In genomic region chr15:6705351-6705901, GRCm38 (mm10) we compare ENCODE assay signal across 14 mouse cellular contexts. TPM values are rescaled to one million over a fixed set of nuclear protein-coding genes. Genes with fewer than 3 reads are reported as not detected.
DNase-seq lines count a peak whose midpoint lies in the region; ATAC-seq lines count a peak whose summit lies in the region.
"Had no signal": no experiment of that assay in that cellular context is flagged by ENCODE, and none has a peak within 500 bp of the region (broad histone marks: within the 10 kb centered on the region; RNA-seq: fewer than 3 reads in every experiment).

No protein-coding gene starts in this region.

- no peak for DNase-seq in heart, postnatal 10 days
- DNase-seq in MEL-GATA-1-ER (ENCODE audit: extremely low read depth, low read depth), result peak; percentile 99
- DNase-seq in naive thymus-derived CD4-positive, alpha-beta T cell, adult 2 months (ENCODE audit: low read depth), result peak; percentile 48
- no peak for DNase-seq in urinary bladder, postnatal 14 days (ENCODE audit: low spot score)
- DNase-seq in ovary, postnatal 10 days (ENCODE audit: low spot score), result no peak
- DNase-seq: heart, postnatal 36 days; kidney, adult 18-20 months; lung, postnatal 4 days; thymus, adult 2 months had no signal

- H3K4me2 ChIP-seq in heart, embryonic 11.5 days, result peak overlapping the region; percentile 22; the same call in 1 of the 2 replicates
- H3K4me2 ChIP-seq in liver, embryonic 12.5 days, result peak overlapping the region; percentile 53
- no peak overlapping the region for H3K4me2 ChIP-seq in hindbrain, embryonic 12.5 days (replicated peaks)
- H3K4me2 ChIP-seq: forebrain, embryonic 15.5 days had no signal

- no peak overlapping the region for H3K9ac ChIP-seq in heart, embryonic 11.5 days (ENCODE audit: low read depth, low read length)
- peak overlapping the region; percentile 37; the same call in 1 of the 2 replicates for H3K9ac ChIP-seq in liver, embryonic 12.5 days
- no peak overlapping the region for H3K9ac ChIP-seq in hindbrain, embryonic 12.5 days
- H3K9ac ChIP-seq: forebrain, embryonic 15.5 days had no signal

- WGBS in heart, embryonic 11.5 days (ENCODE audit: insufficient replicate concordance), result 27% methylated on average over 7 of the region's 7 CpGs
- 8% methylated on average over 7 of the region's 7 CpGs for WGBS in liver, embryonic 12.5 days (ENCODE audit: insufficient replicate concordance)
- 64% methylated on average over 7 of the region's 7 CpGs for WGBS in hindbrain, embryonic 12.5 days

- no peak for ATAC-seq in heart, embryonic 11.5 days (replicated peaks; ENCODE audit: insufficient number of reproducible peaks, low FRiP score, low TSS enrichment)
- peak; percentile 69 for ATAC-seq in liver, embryonic 12.5 days
- no peak for ATAC-seq in hindbrain, embryonic 12.5 days (ENCODE audit: low FRiP score)
- ATAC-seq: forebrain, embryonic 15.5 days had no signal

- no peaks in the 10 kb centered on the region for H3K36me3 ChIP-seq in heart, embryonic 11.5 days (ENCODE audit: control insufficient read depth, insufficient read depth, low read length)
- no peaks in the 10 kb centered on the region for H3K36me3 ChIP-seq in liver, embryonic 12.5 days
- H3K36me3 ChIP-seq in hindbrain, embryonic 12.5 days, result no peaks in the 10 kb centered on the region
- H3K36me3 ChIP-seq: forebrain, embryonic 15.5 days; limb, embryonic 10.5 days had no signal

- no peaks in the 10 kb centered on the region for H3K9me3 ChIP-seq in heart, embryonic 11.5 days (replicated peaks; ENCODE audit: control insufficient read depth, low read length)
- H3K9me3 ChIP-seq in liver, embryonic 12.5 days (replicated peaks), result no peaks in the 10 kb centered on the region
- H3K9me3 ChIP-seq in hindbrain, embryonic 12.5 days (replicated peaks), result no peaks in the 10 kb centered on the region
- H3K9me3 ChIP-seq: forebrain, embryonic 15.5 days; limb, embryonic 10.5 days had no signal

- H3K4me1 ChIP-seq in heart, embryonic 11.5 days (ENCODE audit: control insufficient read depth, insufficient read depth, low read length), result peaks cover 4% of the 10 kb centered on the region; the same call in 1 of the 2 replicates
- H3K4me1 ChIP-seq in liver, embryonic 12.5 days, result peaks cover 36% of the 10 kb centered on the region
- peaks cover 11% of the 10 kb centered on the region for H3K4me1 ChIP-seq in hindbrain, embryonic 12.5 days

- H3K27ac ChIP-seq in heart, embryonic 11.5 days (ENCODE audit: low read depth, low read length), result no peak overlapping the region
- peak overlapping the region; percentile 79 for H3K27ac ChIP-seq in liver, embryonic 12.5 days
- H3K27ac ChIP-seq in hindbrain, embryonic 12.5 days, result no peak overlapping the region
- H3K27ac ChIP-seq: forebrain, embryonic 15.5 days; limb, embryonic 10.5 days had no signal

- no peaks in the 10 kb centered on the region for H3K27me3 ChIP-seq in heart, embryonic 11.5 days (ENCODE audit: control insufficient read depth, insufficient read depth, low read length)
- no peaks in the 10 kb centered on the region for H3K27me3 ChIP-seq in liver, embryonic 12.5 days (replicated peaks)
- no peaks in the 10 kb centered on the region for H3K27me3 ChIP-seq in hindbrain, embryonic 12.5 days

- no peak overlapping the region for H3K4me3 ChIP-seq in heart, embryonic 11.5 days (ENCODE audit: low read depth, low read length)
- H3K4me3 ChIP-seq in liver, embryonic 12.5 days, result peak overlapping the region; percentile 31
- no peak overlapping the region for H3K4me3 ChIP-seq in hindbrain, embryonic 12.5 days
- H3K4me3 ChIP-seq: forebrain, embryonic 15.5 days; limb, embryonic 10.5 days had no signal

- intact Hi-C loops in heart, postnatal 10 days (cut with DNase I), result loop anchor here (5.0 kb wide), 2 partner anchors 78 to 157 kb away; no protein-coding TSS in a partner anchor

RNA-seq across cellular contexts. Expression of gene Rictor, which starts 2.8 kb away (rescaled TPM):
- polyA plus RNA-seq in heart, embryonic 11.5 days (2014; fragmentation: Nextera tagmentation; extraction: Ambion mirVana), result 35.0 and 38.4 TPM in 2 replicates
- total RNA-seq in heart, postnatal 10 days (2021), result 10 to 100 TPM; 16.6 to 18.8 TPM
- 25.0 and 25.9 TPM in 2 replicates for polyA plus RNA-seq in liver, embryonic 12.5 days (2016; fragmentation: Nextera tagmentation; extraction: Ambion mirVana)
- 57.3 and 58.0 TPM in 2 replicates for polyA plus RNA-seq in hindbrain, embryonic 12.5 days (2016; fragmentation: Nextera tagmentation; extraction: Ambion mirVana)

Comparison
In these comparisons a context has a peak if more than half of its experiments do, and no peak if none do; other contexts are left out.
1. DNase-seq: peak in MEL-GATA-1-ER (single experiment) and naive thymus-derived CD4-positive, alpha-beta T cell, adult 2 months (single experiment); none in heart, postnatal 10 days (0 of 2), urinary bladder, postnatal 14 days (single experiment) and ovary, postnatal 10 days (single experiment).